Mouse (Mus musculus): ENCODE results near the gene Ppm1j.

DNA sequence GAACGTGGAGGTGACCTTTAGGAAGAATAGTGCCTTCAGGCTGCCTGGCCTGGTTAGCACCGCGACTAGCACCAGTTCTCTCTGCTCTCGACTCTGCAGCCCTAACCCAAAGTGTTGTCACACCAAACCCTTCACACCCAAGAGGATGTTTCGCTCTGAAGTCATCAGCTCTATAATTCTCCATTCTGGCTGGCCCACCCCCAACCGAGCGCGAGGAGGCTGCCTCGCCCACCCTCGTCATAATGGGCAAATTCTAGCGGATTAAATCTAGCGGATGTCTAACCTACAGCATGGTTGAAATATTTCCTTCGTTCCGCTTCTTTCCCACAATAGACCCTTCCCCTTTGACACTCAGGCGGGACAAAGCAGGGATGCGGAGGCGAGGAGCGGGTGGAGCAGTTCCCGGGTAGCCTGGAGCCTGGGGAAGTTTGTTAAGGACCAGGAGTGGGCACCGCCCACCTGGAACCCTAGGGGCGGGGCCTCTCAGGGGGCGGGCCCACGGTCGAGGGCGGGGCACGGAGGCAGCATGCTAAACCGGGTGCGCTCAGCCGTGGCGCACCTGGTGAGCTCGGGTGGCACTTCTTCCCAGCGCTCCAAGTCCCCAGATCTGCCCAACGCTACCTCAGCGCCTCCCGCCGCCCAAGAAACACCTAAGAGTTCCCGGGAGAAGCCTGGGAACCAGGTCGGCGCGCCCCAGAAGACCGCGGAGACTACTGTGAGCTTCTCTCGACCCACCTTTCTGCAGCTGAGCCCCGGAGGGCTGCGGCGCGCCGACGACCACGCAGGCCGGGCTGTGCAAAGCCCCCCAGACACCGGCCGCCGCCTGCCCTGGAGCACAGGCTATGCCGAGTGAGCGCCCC, at the start of gene Ppm1j:
- TF ChIP-seq CTCF (IDR thresholded peaks at IDR 0.05; ENCODE audit: low read depth, low read length) = no peak
- TF ChIP-seq POLR2A (IDR thresholded peaks at IDR 0.05; ENCODE audit: extremely low read depth, insufficient read depth, low read length) = no peak

Data from liver, adult 2 months (tissue).